Mouse (Mus musculus) thymus, adult 2 months (tissue): ENCODE measurements around the gene Cd83. TPM values are rescaled to one million over a fixed set of nuclear protein-coding genes. Genes with fewer than 3 reads are reported as not detected.

Experiments used
- DNase-seq: peaks from one replicate; pipeline ENCODE4 v3.0.0; 2021
- H3K27ac ChIP-seq: fragments of 200-500 bp; 2 replicates; pipeline ENCODE4 v1.5.1; 2012; ENCODE audit warnings: low read length, control low read depth; ENCODE audit not compliant: control insufficient read depth, insufficient read depth
- H3K27me3 ChIP-seq: fragments of 200-500 bp; 2 replicates; pipeline ENCODE4 v1.6.1; 2012; ENCODE audit warnings: mild to moderate bottlenecking, low read length, moderate library complexity, mixed read lengths; ENCODE audit not compliant: control insufficient read depth, insufficient read depth
- H3K36me3 ChIP-seq: fragments of 200-500 bp; 2 replicates; pipeline ENCODE4 v1.6.1; 2012; ENCODE audit warnings: mild to moderate bottlenecking, low read length, moderate library complexity; ENCODE audit not compliant: control insufficient read depth, insufficient read depth
- H3K4me1 ChIP-seq: fragments of 200-500 bp; replicated peaks from 2 replicates; pipeline ENCODE4 v1.6.1; 2012; ENCODE audit warnings: low read length; ENCODE audit not compliant: control insufficient read depth, insufficient read depth
- H3K4me3 ChIP-seq: fragments of 200-500 bp; 2 replicates; pipeline ENCODE4 v1.5.1; 2012; ENCODE audit warnings: mild to moderate bottlenecking, low read length, control low read depth, moderate library complexity; ENCODE audit not compliant: control insufficient read depth, insufficient read depth
- CTCF ChIP-seq: fragments of 200-500 bp; IDR thresholded peaks from 2 replicates; pipeline ENCODE4 v1.5.1; 2012; ENCODE audit warnings: mild to moderate bottlenecking, control low read depth, low read length, moderate library complexity, borderline replicate concordance; ENCODE audit not compliant: control insufficient read depth, poor library complexity, insufficient read depth; ENCODE audit errors: extremely low read depth
- POLR2A ChIP-seq: fragments of 200-500 bp; IDR thresholded peaks from 2 replicates; pipeline ENCODE4 v1.6.1; 2012; ENCODE audit warnings: mild to moderate bottlenecking, low read length, control low read depth, moderate library complexity; ENCODE audit not compliant: control insufficient read depth, poor library complexity, insufficient read depth; ENCODE audit errors: extremely low read depth
- WGBS: fragments of 180-500 bp; shearing (Covaris S2); methylation state at CpG from one replicate; pipeline ENCODE4 v1.1.7; 2018; 5-methylcytosine and 5-hydroxymethylcytosine counted together
- polyA plus RNA-seq: library from polyadenylated mRNA; depleted of rRNA; stranded (reverse); fragments of >200 nt; gene quantifications from 2 replicates; pipeline ENCODE4 v1.2.3, GENCODE M21; 2012

Gene Cd83
- polyA plus RNA-seq, 1 experiment = 66.8 TPM

DNA sequence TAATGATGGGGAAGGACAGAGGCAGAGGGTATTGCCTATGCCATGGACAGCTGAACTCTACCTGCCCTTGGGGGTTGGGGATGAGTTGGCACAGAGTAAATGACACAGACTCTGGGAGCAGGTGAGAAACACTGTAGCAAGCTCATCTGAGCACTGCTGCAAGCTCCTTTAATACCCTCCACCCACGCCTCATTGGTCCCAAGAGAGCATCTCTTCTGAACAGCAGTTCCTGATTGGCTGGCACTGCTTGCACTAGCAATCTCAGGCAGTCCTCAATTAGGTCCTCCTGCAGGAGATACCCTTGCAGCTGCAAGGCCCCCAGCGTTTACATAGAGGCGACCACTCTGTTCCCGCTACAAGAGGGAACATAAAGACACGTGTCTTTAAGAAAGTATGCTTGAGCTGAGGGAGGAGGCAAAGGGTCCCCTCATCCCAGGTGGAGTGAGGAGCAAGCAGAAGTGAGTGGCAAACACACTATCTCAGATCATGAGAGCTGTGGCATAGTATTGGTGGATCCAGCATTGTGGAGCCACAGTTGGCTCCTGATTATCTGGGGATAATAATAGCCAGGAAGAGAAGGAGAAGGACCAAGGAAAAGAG, 20.7 kb downstream of the Cd83 start:
- Histone ChIP-seq H3K27me3 (no peaks in the 10 kb centered on the region), H3K4me3 (no peak overlapping the region), H3K27ac (no peak overlapping the region), H3K36me3 (no peaks in the 10 kb centered on the region), H3K4me1 (peaks cover 7% of the 10 kb centered on the region)
- 91% methylated on average over 5 of the region's 5 CpGs for WGBS
- no peak for DNase-seq
- TF ChIP-seq POLR2A (no peak), CTCF (no peak)

DNA sequence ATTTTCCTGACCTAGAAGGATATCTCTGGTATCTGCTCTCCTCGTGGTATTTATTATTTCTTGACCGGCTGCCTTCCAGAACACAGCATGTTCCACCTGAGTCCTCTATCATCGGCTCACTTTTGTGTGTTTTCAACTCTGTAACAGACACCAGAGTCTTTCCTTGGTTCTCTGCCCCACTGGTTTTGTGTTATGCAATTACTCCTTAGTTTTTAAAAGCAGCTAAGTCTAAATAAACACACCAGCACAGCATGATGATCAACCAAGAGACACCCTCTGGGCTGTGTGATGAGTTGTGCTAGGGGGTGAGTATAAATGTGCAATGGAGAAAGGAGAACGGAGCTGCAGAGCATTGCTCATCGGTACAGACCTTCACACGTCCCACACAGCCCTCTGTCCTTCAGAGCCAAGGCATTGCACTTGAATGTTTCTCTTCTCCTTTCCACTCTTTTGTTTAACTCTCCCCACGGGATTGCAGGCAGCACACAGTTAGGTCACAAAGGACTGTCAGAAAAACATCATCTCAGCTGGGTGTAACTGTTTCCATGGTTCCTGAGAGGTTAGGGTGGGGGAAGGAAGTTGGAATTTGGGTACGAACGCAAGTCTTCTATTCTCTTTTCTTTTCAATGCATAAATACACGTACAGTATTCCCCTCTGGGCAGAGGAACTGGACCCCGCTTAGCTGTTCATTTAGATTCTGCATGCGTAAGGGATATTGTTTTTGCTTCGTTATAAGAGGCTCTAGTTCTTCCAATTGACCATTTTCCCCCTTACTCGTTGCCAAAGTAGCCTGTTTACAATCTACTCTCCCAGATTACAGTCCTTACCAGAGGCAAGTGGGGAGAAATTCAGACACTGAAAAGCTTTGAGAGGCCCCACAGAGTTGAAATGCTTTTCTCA, 22.0 kb downstream of the Cd83 start:
- 89% methylated on average over 14 of the region's 14 CpGs for WGBS
- H3K27me3 ChIP-seq = no peaks in the 10 kb centered on the region
- H3K36me3 ChIP-seq = no peaks in the 10 kb centered on the region
- no peak overlapping the region for H3K4me3 ChIP-seq
- peaks cover 12% of the 10 kb centered on the region for H3K4me1 ChIP-seq
- no peak overlapping the region for H3K27ac ChIP-seq
- TF ChIP-seq POLR2A (no peak), CTCF (no peak)
- no peak for DNase-seq

DNA sequence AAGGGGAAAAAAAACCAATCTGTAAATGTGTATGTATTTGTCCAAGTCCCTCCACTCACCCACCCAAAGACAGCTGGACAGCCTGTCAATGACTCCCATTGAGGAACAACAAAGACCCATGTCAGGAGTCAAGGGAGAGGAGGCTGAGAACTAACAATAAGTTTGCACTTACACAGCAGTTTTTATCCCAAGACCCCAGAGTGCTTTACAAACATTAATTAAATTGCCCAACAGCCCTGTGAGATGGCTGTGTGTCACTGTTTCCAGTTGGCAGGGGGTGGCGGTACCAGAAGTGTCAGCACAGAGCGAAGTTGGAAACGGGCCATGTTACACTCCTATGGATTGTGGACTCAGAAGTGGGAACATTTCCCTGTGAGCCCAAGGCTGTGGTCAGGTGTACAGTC, 22.7 kb downstream of the Cd83 start:
- Histone ChIP-seq H3K27ac (no peak overlapping the region), H3K36me3 (no peaks in the 10 kb centered on the region), H3K27me3 (no peaks in the 10 kb centered on the region), H3K4me1 (peaks cover 12% of the 10 kb centered on the region), H3K4me3 (no peak overlapping the region)
- DNase-seq = no peak
- TF ChIP-seq CTCF (no peak), POLR2A (no peak)
- WGBS = 88% methylated on average over 3 of the region's 3 CpGs

DNA sequence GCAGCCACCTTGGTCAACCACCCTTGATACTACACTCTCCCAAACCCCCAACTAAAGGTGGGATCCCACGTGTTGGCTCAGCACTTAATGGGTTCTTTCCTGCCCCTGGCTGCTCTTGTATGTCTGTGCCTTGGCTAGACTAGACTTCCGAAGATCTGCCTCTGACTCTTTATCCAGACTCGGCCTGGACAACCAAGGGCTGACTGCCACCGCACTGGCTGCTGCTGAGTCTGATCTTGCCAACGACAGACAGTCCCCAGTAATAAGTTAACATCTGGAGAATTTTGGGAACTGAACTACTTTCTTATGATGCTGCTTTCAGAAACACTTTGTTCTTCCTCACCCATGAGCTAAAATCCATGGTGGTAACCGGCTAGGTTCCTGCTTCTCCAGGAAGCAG, 26.0 kb downstream of the Cd83 start:
- no peak for TF ChIP-seq POLR2A
- TF ChIP-seq CTCF = no peak
- 88% methylated on average over 6 of the region's 6 CpGs for WGBS
- Histone ChIP-seq H3K27me3 (no peaks in the 10 kb centered on the region), H3K36me3 (no peaks in the 10 kb centered on the region), H3K4me3 (no peak overlapping the region), H3K4me1 (peaks cover 12% of the 10 kb centered on the region), H3K27ac (no peak overlapping the region)
- DNase-seq = no peak

DNA sequence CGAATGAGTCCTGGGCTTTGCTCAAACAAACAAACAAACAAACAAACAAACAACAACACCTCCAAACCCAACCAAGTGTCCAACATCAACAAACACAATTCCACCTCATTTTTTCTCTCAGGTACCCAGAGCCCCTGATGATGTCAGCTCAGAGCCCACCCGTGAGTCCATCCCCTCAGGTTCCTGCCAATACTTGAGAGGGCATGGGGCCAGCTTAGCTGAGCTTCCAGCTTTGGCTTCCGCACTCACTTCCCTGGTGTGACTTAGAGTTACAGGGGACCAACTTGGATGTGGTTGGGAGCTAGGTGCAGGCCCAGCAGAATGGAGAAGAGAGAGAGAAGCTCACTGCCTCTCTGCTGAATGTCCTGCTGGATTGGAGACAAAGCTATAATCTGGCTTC, 27.3 kb downstream of the Cd83 start:
- no peaks in the 10 kb centered on the region for H3K27me3 ChIP-seq
- WGBS = 97% methylated on average over 3 of the region's 3 CpGs
- H3K4me3 ChIP-seq = no peak overlapping the region
- no peaks in the 10 kb centered on the region for H3K36me3 ChIP-seq
- no peak overlapping the region for H3K27ac ChIP-seq
- no peak for TF ChIP-seq CTCF
- TF ChIP-seq POLR2A = no peak
- no peak for DNase-seq
- peaks cover 12% of the 10 kb centered on the region for H3K4me1 ChIP-seq

DNA sequence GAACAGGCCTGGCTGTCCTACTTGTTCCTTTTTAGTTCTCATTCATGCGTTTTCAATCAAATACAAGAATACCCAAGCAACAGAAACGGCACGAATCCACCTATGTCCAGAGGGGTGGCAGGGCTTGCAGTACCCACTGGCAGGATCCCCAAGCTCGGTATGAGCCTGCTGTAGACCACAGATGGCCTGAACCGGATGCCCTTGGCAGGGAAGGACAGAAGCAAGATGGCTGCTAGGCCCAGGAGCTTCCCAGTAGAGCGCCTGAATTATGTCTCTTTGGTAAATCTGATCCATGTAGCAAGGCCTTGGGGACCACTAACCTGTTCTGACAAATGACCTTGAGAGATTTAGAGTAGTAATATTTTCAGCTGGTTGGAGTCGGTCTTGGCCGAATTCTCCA, 28.9 kb downstream of the Cd83 start:
- no peaks in the 10 kb centered on the region for H3K36me3 ChIP-seq

More for the DNA sequence above, 28.9 kb downstream of the Cd83 start:
- WGBS = 93% methylated on average over 8 of the region's 8 CpGs
- TF ChIP-seq CTCF (no peak), POLR2A (no peak)
- Histone ChIP-seq H3K4me3 (no peak overlapping the region), H3K27ac (no peak overlapping the region), H3K27me3 (no peaks in the 10 kb centered on the region), H3K4me1 (peaks cover 12% of the 10 kb centered on the region)
- no peak for DNase-seq
